ENCODE assay signal across 27 mouse cellular contexts in the genomic region with DNA sequence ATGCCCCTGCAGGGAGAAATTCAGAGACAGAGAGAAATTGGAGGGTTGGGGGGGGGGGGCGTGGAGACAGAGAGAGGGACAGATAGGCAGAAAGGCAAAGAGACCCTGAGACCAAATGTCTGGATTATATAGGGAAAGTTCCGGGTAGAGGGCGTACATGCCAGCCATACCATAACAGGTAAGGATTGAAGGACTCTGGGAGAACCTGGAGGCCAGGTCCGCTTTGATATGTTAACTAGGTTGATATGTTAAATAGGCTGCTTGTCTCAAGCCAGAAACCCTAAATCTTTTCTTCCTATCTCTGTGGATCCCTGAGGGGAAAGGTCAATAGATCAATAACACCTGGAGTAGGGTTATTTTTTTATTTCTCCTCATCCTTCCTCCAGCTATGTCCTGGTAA.
"Had no signal": no experiment of that assay in that cellular context is flagged by ENCODE, and none has a peak within 500 bp of the region (broad histone marks: within the 10 kb centered on the region; RNA-seq: fewer than 3 reads in every experiment).

No protein-coding gene starts in this region.

- H3K9me3 ChIP-seq: embryonic facial prominence, embryonic 10.5 days; embryonic facial prominence, embryonic 12.5 days; embryonic facial prominence, embryonic 13.5 days; embryonic facial prominence, embryonic 15.5 days; forebrain, embryonic 10.5 days; forebrain, embryonic 12.5 days; forebrain, embryonic 13.5 days; forebrain, embryonic 15.5 days; heart, embryonic 10.5 days had no signal

- ATAC-seq: forebrain, embryonic 13.5 days; forebrain, embryonic 14.5 days; forebrain, embryonic 15.5 days; forebrain, embryonic 16.5 days; forebrain, postnatal 0 days had no signal

- H3K4me3 ChIP-seq: embryonic facial prominence, embryonic 10.5 days; embryonic facial prominence, embryonic 12.5 days; embryonic facial prominence, embryonic 13.5 days; embryonic facial prominence, embryonic 15.5 days; erythroblast, embryonic 14.5 days; forebrain, embryonic 10.5 days; forebrain, embryonic 12.5 days; forebrain, embryonic 13.5 days; forebrain, embryonic 15.5 days; gastrocnemius, adult 2 months; heart, adult 2 months; heart, embryonic 10.5 days had no signal

- H3K4me2 ChIP-seq: embryonic facial prominence, embryonic 12.5 days; embryonic facial prominence, embryonic 13.5 days; embryonic facial prominence, embryonic 15.5 days; forebrain, embryonic 12.5 days; forebrain, embryonic 13.5 days; forebrain, embryonic 15.5 days had no signal

- DNase-seq: cerebellum, adult 9-10 months; cerebellum, adult 9-11 months; cerebellum, postnatal 10 days; cerebellum, postnatal 14 days; cerebellum, postnatal 25 days; cerebellum, postnatal 36 days; embryo, embryonic 11 days; forebrain, postnatal 0 days; gastrocnemius, adult 2 months; gastrocnemius, postnatal 10 days; gastrocnemius, postnatal 14 days; gastrocnemius, postnatal 25 days; gastrocnemius, postnatal 36 days; heart, adult 18-20 months; heart, adult 2 months had no signal

- H3K9ac ChIP-seq: embryonic facial prominence, embryonic 12.5 days; embryonic facial prominence, embryonic 13.5 days; embryonic facial prominence, embryonic 15.5 days; forebrain, embryonic 12.5 days; forebrain, embryonic 13.5 days; forebrain, embryonic 15.5 days; forebrain, postnatal 0 days had no signal

- H3K36me3 ChIP-seq: embryonic facial prominence, embryonic 10.5 days; embryonic facial prominence, embryonic 12.5 days; embryonic facial prominence, embryonic 13.5 days; embryonic facial prominence, embryonic 15.5 days; forebrain, embryonic 10.5 days; forebrain, embryonic 12.5 days; forebrain, embryonic 15.5 days; heart, embryonic 10.5 days had no signal

- H3K27ac ChIP-seq: embryonic facial prominence, embryonic 10.5 days; embryonic facial prominence, embryonic 12.5 days; embryonic facial prominence, embryonic 13.5 days; embryonic facial prominence, embryonic 15.5 days; forebrain, embryonic 10.5 days; forebrain, embryonic 12.5 days; forebrain, embryonic 13.5 days; forebrain, embryonic 15.5 days; gastrocnemius, adult 2 months; heart, adult 2 months; heart, embryonic 10.5 days had no signal

- H3K27me3 ChIP-seq: embryonic facial prominence, embryonic 12.5 days; embryonic facial prominence, embryonic 13.5 days; embryonic facial prominence, embryonic 15.5 days; forebrain, embryonic 12.5 days; forebrain, embryonic 13.5 days; forebrain, embryonic 15.5 days had no signal

- H3K4me1 ChIP-seq: embryonic facial prominence, embryonic 10.5 days; embryonic facial prominence, embryonic 12.5 days; embryonic facial prominence, embryonic 13.5 days; embryonic facial prominence, embryonic 15.5 days; forebrain, embryonic 10.5 days; forebrain, embryonic 12.5 days; forebrain, embryonic 13.5 days; forebrain, embryonic 15.5 days; heart, embryonic 10.5 days had no signal
